Mouse (Mus musculus): ENCODE results near the gene Chst10. TPM values are rescaled to one million over a fixed set of nuclear protein-coding genes. Genes with fewer than 3 reads are reported as not detected.

Chst10 gene
- total and polyA plus RNA-seq, 3 experiments: 0.31 to 0.43 TPM; not detected in 1

DNA sequence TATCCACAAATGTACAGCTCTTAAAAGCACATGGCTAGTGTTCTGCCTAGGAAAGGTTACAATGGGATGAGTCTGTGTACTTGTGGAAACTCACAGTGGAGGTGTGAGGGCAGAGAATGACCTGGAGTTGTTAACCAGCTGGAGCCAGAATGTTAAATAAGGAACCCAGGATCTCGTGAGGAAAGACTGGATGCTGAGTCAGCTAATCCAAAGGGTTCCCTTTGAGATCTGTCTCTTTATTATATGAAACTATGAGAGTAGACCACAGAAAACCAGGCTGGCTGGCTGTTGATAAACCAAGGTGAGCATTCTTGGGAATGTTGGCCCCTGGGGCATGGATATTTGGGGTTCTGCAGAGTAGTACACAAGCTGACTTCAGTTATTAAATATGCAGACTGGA is 58.0 kb downstream of the Chst10 start:
- Histone ChIP-seq H3K36me3 (ENCODE audit: control insufficient read depth in 1 of 2, insufficient read depth in 2 of 2, low read length in 2 of 2) (no peaks in the 10 kb centered on the region; a peak in 1 of 4 replicates), H3K79me2 (ENCODE audit: control insufficient read depth, insufficient read depth, low read length, poor library complexity) (no peaks in the 10 kb centered on the region), H3K9ac (ENCODE audit: control insufficient read depth, low read depth, low read length, poor library complexity, severe bottlenecking) (no peak overlapping the region), H3K9me3 (replicated peaks; ENCODE audit: insufficient read depth, low read length) (no peaks in the 10 kb centered on the region), H3K27me3 (ENCODE audit: control insufficient read depth in 1 of 2, insufficient read depth in 2 of 2, low read length in 2 of 2) (no peaks in the 10 kb centered on the region), H3K4me3 (ENCODE audit: control insufficient read depth in 1 of 2, insufficient read depth in 1 of 2, low read depth in 2 of 2, low read length in 2 of 2) (no peak overlapping the region), H3K4me1 (ENCODE audit: control insufficient read depth in 1 of 2, insufficient read depth in 2 of 2, low read length in 2 of 2) (peaks cover 3 to 4% of the 10 kb centered on the region in 2 experiments; a peak in 2 of 4 replicates), H3K27ac (ENCODE audit: control insufficient read depth, low read depth, low read length) (no peak overlapping the region)
- TF ChIP-seq MAFK (IDR thresholded peaks at IDR 0.05; ENCODE audit: borderline replicate concordance, low read depth, low read length) (peak; percentile 77; the same call in 1 of the 2 replicates), MEF2A (IDR thresholded peaks at IDR 0.05; ENCODE audit: extremely low read depth, insufficient replicate concordance, low read depth, low read length, poor library complexity, severe bottlenecking) (no peak)
- DNase-seq (ENCODE audit: low read depth, low spot score): no peak

DNA sequence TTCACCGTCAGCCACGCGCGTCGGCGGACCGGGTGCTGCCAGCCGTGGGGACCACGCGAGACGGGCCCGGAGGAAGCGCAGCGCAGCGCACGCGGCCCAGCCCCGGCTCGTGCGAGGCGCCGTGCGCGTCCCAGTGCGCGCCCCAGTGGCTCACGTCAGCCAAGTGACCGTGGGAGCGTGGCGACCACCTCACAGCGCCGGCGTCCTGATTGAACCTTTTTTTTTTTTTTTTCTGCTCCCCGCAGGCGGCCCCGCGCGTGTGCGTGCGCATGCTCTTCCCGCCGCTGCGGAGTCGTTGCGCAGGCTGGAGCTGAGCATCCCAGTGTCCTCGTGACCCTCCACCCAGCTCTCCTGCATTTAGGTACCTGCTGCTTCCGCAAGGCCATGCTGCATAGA is 61.5 kb downstream of the Chst10 start, which contains the start of gene Lonrf2:
TSS of gene Lonrf2 (minus strand) at position 235 of the 396 bp plus-strand sequence.
- H3K36me3 ChIP-seq (ENCODE audit: control insufficient read depth in 1 of 2, insufficient read depth in 2 of 2, low read length in 2 of 2): no peaks in the 10 kb centered on the region; a peak in 1 of 4 replicates

DNA sequence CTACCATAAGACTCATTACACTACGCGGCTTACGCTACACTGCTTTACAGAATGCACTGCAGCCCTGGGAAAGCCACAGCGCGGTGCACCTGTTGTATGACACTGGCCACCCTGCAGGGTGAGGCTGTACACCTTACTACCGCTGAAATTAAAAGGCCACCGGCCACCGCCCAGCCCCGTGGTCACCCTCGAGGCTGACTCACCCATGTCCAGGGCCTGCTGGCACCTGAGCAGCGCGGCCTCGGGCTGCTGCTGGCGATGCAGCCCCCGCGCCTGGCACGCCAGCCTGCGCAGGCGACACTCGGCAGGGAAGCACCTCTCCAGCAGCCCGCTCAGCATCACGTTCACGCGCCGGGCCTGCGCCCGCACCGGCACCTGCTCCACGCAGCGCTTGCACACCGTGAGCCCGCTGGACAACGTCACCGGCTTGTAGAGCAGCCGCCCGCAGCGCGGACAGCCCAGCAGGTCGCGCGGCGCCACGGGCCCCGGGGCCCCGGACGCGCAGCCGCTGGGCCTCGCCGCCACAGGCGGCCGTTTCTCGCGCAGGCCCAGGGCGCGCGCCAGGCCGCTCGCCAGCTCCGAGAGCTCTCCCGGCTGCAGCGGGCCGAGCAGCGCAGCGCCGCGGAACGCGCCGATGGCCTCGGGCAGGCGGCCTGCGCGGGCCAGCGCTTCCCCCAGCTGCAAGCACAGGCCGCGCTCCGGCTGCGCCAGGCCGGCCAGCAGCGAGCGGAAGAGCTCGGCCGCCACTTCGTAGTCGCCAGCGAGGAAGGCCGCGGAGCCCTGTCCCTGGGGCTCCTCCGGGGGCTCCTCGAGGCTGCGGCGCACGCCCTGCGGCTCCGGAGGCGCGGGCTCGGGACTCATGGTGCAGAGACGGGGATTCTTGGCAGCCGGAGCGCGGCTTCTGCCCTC is 62.1 kb downstream of the Chst10 start:
- Histone ChIP-seq H3K27ac (ENCODE audit: control insufficient read depth, low read depth, low read length) (no peak overlapping the region), H3K4me3 (ENCODE audit: control insufficient read depth in 1 of 2, insufficient read depth in 1 of 2, low read depth in 2 of 2, low read length in 2 of 2) (no peak overlapping the region), H3K36me3 (ENCODE audit: control insufficient read depth in 1 of 2, insufficient read depth in 2 of 2, low read length in 2 of 2) (no peaks in the 10 kb centered on the region; a peak in 1 of 4 replicates), H3K9ac (ENCODE audit: control insufficient read depth, low read depth, low read length, poor library complexity, severe bottlenecking) (no peak overlapping the region), H3K4me1 (ENCODE audit: control insufficient read depth in 1 of 2, insufficient read depth in 2 of 2, low read length in 2 of 2) (peaks cover 0 to 4% of the 10 kb centered on the region in 2 experiments; a peak in 1 of 4 replicates), H3K9me3 (replicated peaks; ENCODE audit: insufficient read depth, low read length) (no peaks in the 10 kb centered on the region), H3K79me2 (ENCODE audit: control insufficient read depth, insufficient read depth, low read length, poor library complexity) (no peaks in the 10 kb centered on the region), H3K27me3 (ENCODE audit: control insufficient read depth in 1 of 2, insufficient read depth in 2 of 2, low read length in 2 of 2) (no peaks in the 10 kb centered on the region; a peak in 1 of 4 replicates)
- DNase-seq (ENCODE audit: low read depth, low spot score): no peak
- TF ChIP-seq CHD2 (IDR thresholded peaks at IDR 0.05; ENCODE audit: low read length): no peak
- TF ChIP-seq MAX (IDR thresholded peaks at IDR 0.05; ENCODE audit: low read length): no peak
- no peak for TF ChIP-seq ETS1 (IDR thresholded peaks at IDR 0.05; ENCODE audit: low read depth, low read length)
- TF ChIP-seq EP300 (IDR thresholded peaks at IDR 0.05; ENCODE audit: low read depth in 1 of 2, low read length in 2 of 2): no peak

More for the DNA sequence above, 61.5 kb downstream of the Chst10 start, which contains the start of gene Lonrf2:
- no peaks in the 10 kb centered on the region for H3K9me3 ChIP-seq (replicated peaks; ENCODE audit: insufficient read depth, low read length)
- no peak for DNase-seq (ENCODE audit: low read depth, low spot score)
- no peak within 1 kb of the TSS for H3K4me3 ChIP-seq (ENCODE audit: control insufficient read depth in 1 of 2, insufficient read depth in 1 of 2, low read depth in 2 of 2, low read length in 2 of 2)
- H3K9ac ChIP-seq (ENCODE audit: control insufficient read depth, low read depth, low read length, poor library complexity, severe bottlenecking): no peak within 1 kb of the TSS
- peaks cover 0 to 4% of the 10 kb centered on the region in 2 experiments; a peak in 1 of 4 replicates for H3K4me1 ChIP-seq (ENCODE audit: control insufficient read depth in 1 of 2, insufficient read depth in 2 of 2, low read length in 2 of 2)
- no peaks in the 10 kb centered on the region for H3K79me2 ChIP-seq (ENCODE audit: control insufficient read depth, insufficient read depth, low read length, poor library complexity)
- H3K27me3 ChIP-seq (ENCODE audit: control insufficient read depth in 1 of 2, insufficient read depth in 2 of 2, low read length in 2 of 2): no peaks in the 10 kb centered on the region; a peak in 1 of 4 replicates
- TF ChIP-seq UBTF (IDR thresholded peaks at IDR 0.05; ENCODE audit: borderline replicate concordance, insufficient read depth, low read depth, low read length) (no peak), CTCF (IDR thresholded peaks at IDR 0.05 in 2 of 3, conservative IDR thresholded peaks at IDR 0.05 in 1 of 3; ENCODE audit: control insufficient read depth in 1 of 3, insufficient read depth in 1 of 3, low read depth in 2 of 3, low read length in 3 of 3, poor library complexity in 1 of 3, severe bottlenecking in 1 of 3) (no peak), GATA1 (IDR thresholded peaks at IDR 0.05; ENCODE audit: low read depth, low read length) (no peak), SMC3 (IDR thresholded peaks at IDR 0.05; ENCODE audit: low read depth, low read length) (no peak)
- H3K27ac ChIP-seq (ENCODE audit: control insufficient read depth, low read depth, low read length): no peak within 1 kb of the TSS
